Mouse (Mus musculus): ENCODE results near the gene Olfr583. TPM values are rescaled to one million over a fixed set of nuclear protein-coding genes. Genes with fewer than 3 reads are reported as not detected.

The Olfr583 gene
- total RNA-seq (2014; fragmentation: Nextera tagmentation) = not detected in 2 replicates
- total RNA-seq (2017) = 0.11 and 0.29 TPM in 2 replicates
- not detected in 2 replicates for polyA plus RNA-seq (2012)

DNA sequence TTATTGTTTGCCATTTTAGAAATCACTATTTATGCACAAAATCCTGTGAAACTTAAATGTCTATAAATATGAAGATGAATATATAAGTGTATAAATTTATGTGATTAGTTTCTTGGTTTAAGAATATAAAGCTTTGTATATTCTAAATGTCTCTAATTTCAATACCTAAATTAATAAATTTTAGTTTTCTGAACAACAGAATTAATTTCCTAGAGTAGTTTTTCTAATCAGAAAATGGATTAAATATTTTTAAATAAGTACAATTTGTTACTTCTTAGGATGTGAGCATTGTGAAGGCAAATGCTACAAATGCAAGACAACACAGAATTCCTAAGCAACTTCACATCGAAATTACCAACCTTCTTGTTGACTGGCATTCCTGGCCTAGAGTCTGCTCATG is at the start of gene Olfr583:
Olfr583 (plus strand) TSS at position 301 of the 400 bp plus-strand sequence.
- ATAC-seq (ENCODE audit: extremely low read depth, insufficient number of reproducible peaks, low FRiP score, poor library complexity, severe bottlenecking) = no peak
- DNase-seq (ENCODE audit: low spot score) = no peak
- no peak for TF ChIP-seq GATA1 (IDR thresholded peaks at IDR 0.05; ENCODE audit: borderline replicate concordance, low read length)
- TF ChIP-seq POLR2AphosphoS5 (IDR thresholded peaks at IDR 0.05; ENCODE audit: insufficient replicate concordance, low read depth, low read length) = no peak
- TF ChIP-seq GATA2 (IDR thresholded peaks at IDR 0.05; ENCODE audit: borderline replicate concordance, low read depth, low read length) = no peak
- no peak for TF ChIP-seq CTCF (IDR thresholded peaks at IDR 0.05; ENCODE audit: low read depth, low read length)
- TF ChIP-seq TAL1 (conservative IDR thresholded peaks at IDR 0.05; ENCODE audit: low read depth, low read length) = no peak

DNA sequence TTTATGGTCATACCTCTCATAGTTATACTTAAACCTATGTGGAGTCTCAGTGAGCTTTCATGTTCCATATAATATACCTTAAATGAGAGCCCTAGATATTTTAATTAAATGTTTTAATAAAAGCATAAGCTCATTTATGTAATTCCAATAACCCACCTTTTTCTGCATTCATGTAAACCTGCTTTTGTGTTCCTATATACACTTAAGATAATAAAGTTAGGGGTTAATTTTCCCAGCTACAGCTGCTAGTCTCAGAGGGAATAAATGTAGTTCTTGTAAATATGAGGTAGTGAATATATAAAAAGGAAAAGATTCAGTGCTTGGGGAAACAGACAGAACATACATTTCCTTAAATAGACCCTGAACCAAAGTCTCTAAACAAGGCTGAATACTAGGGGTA is 13.4 kb upstream of the Olfr583 start, which contains the start of gene Olfr582:
Olfr582 (plus strand) TSS at position 301 of the 400 bp plus-strand sequence.
- no peaks in the 10 kb centered on the region for H3K4me1 ChIP-seq (ENCODE audit: insufficient read depth, low read depth, low read length)
- ATAC-seq (ENCODE audit: extremely low read depth, insufficient number of reproducible peaks, low FRiP score, poor library complexity, severe bottlenecking) (no peak), DNase-seq (ENCODE audit: low spot score) (no peak)
- H3K4me3 ChIP-seq (ENCODE audit: low read depth, low read length) = no peak within 1 kb of the TSS
- H3K9me3 ChIP-seq (replicated peaks) = no peaks in the 10 kb centered on the region
- no peaks in the 10 kb centered on the region for H3K36me3 ChIP-seq (replicated peaks)
- H3K27me3 ChIP-seq (ENCODE audit: insufficient read depth, low read length) = no peaks in the 10 kb centered on the region
- no peak for TF ChIP-seq CTCF (IDR thresholded peaks at IDR 0.05; ENCODE audit: low read depth, low read length)
- TF ChIP-seq TAL1 (conservative IDR thresholded peaks at IDR 0.05; ENCODE audit: low read depth, low read length) = no peak
- no peak for TF ChIP-seq POLR2AphosphoS5 (IDR thresholded peaks at IDR 0.05; ENCODE audit: insufficient replicate concordance, low read depth, low read length)
- TF ChIP-seq GATA2 (IDR thresholded peaks at IDR 0.05; ENCODE audit: borderline replicate concordance, low read depth, low read length) = no peak
- TF ChIP-seq GATA1 (IDR thresholded peaks at IDR 0.05; ENCODE audit: borderline replicate concordance, low read length) = no peak

More for the DNA sequence above, at the start of gene Olfr583:
- H3K4me3 ChIP-seq (ENCODE audit: low read depth, low read length) = no peak within 1 kb of the TSS
- no peaks in the 10 kb centered on the region for H3K36me3 ChIP-seq (replicated peaks)
- no peaks in the 10 kb centered on the region for H3K27me3 ChIP-seq (ENCODE audit: insufficient read depth, low read length)
- no peaks in the 10 kb centered on the region for H3K4me1 ChIP-seq (ENCODE audit: insufficient read depth, low read depth, low read length)
- no peaks in the 10 kb centered on the region for H3K9me3 ChIP-seq (replicated peaks)

DNA sequence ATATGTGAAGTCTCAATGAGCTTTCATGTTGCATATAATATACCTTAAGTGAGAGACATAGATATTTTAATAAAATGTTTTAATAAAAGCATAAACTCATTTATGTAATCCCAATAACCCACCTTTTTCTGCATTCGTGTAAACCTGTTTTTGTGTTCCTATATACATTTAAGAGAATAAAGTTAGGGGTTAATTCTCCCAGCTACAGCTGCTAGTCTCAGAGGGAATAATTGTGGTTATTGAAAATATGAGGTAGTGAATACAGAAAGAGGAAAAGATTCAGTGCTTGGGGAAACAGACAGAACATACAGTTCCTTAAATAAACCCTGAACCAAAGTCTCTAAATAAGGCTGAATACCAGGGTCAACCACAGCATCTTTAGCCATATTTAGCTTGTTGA is 30.5 kb downstream of the Olfr583 start, which contains the start of gene Olfr584:
Olfr584 (plus strand) TSS at position 301 of the 400 bp plus-strand sequence.
- DNase-seq (ENCODE audit: low spot score) (no peak), ATAC-seq (ENCODE audit: extremely low read depth, insufficient number of reproducible peaks, low FRiP score, poor library complexity, severe bottlenecking) (no peak)
- Histone ChIP-seq H3K36me3 (replicated peaks) (no peaks in the 10 kb centered on the region), H3K9me3 (replicated peaks) (no peaks in the 10 kb centered on the region), H3K4me1 (ENCODE audit: insufficient read depth, low read depth, low read length) (no peaks in the 10 kb centered on the region), H3K27me3 (ENCODE audit: insufficient read depth, low read length) (no peaks in the 10 kb centered on the region), H3K4me3 (ENCODE audit: low read depth, low read length) (no peak within 1 kb of the TSS)
- TF ChIP-seq GATA2 (IDR thresholded peaks at IDR 0.05; ENCODE audit: borderline replicate concordance, low read depth, low read length) (no peak), TAL1 (conservative IDR thresholded peaks at IDR 0.05; ENCODE audit: low read depth, low read length) (no peak), GATA1 (IDR thresholded peaks at IDR 0.05; ENCODE audit: borderline replicate concordance, low read length) (no peak), POLR2AphosphoS5 (IDR thresholded peaks at IDR 0.05; ENCODE audit: insufficient replicate concordance, low read depth, low read length) (no peak)

GRCm38 (mm10) chr7:103097420-103097819 is 46.3 kb downstream of the Olfr583 start, which contains the start of gene Olfr585:
Gene Olfr585, plus strand, starts transcription at chr7:103097720.
- Histone ChIP-seq H3K27me3 (ENCODE audit: insufficient read depth, low read length) (no peaks in the 10 kb centered on the region), H3K4me1 (ENCODE audit: insufficient read depth, low read depth, low read length) (no peaks in the 10 kb centered on the region), H3K4me3 (ENCODE audit: low read depth, low read length) (no peak within 1 kb of the TSS), H3K9me3 (replicated peaks) (no peaks in the 10 kb centered on the region), H3K36me3 (replicated peaks) (no peaks in the 10 kb centered on the region)
- ATAC-seq (ENCODE audit: extremely low read depth, insufficient number of reproducible peaks, low FRiP score, poor library complexity, severe bottlenecking) = no peak
- TF ChIP-seq POLR2AphosphoS5 (IDR thresholded peaks at IDR 0.05; ENCODE audit: insufficient replicate concordance, low read depth, low read length) = no peak
- TF ChIP-seq TAL1 (conservative IDR thresholded peaks at IDR 0.05; ENCODE audit: low read depth, low read length) = no peak
- no peak for TF ChIP-seq GATA2 (IDR thresholded peaks at IDR 0.05; ENCODE audit: borderline replicate concordance, low read depth, low read length)
- TF ChIP-seq GATA1 (IDR thresholded peaks at IDR 0.05; ENCODE audit: borderline replicate concordance, low read length) = no peak
- no peak for TF ChIP-seq CTCF (IDR thresholded peaks at IDR 0.05; ENCODE audit: low read depth, low read length)
- no peak for DNase-seq (ENCODE audit: low spot score)

Other genes starting within 250 kb of the Olfr583 start
Only the 20 nearest of the 24 such genes appear.
- not detected in 2 replicates for gene Olfr569, start 160.4 kb upstream of the Olfr583 start, total RNA-seq (2014; fragmentation: Nextera tagmentation)
- 0.06 and 0.16 TPM in 2 replicates for gene Olfr569, start 160.4 kb upstream of the Olfr583 start, total RNA-seq (2017)
- not detected in 2 replicates for gene Olfr569, start 160.4 kb upstream of the Olfr583 start, polyA plus RNA-seq (2012)
- gene Olfr570, start 156.7 kb upstream of the Olfr583 start, total RNA-seq (2014; fragmentation: Nextera tagmentation) = not detected in 2 replicates
- not detected in 2 replicates for gene Olfr570, start 156.7 kb upstream of the Olfr583 start, total RNA-seq (2017)
- gene Olfr570, start 156.7 kb upstream of the Olfr583 start, polyA plus RNA-seq (2012) = not detected in 2 replicates
- gene Olfr571, start 133.8 kb upstream of the Olfr583 start, total RNA-seq (2014; fragmentation: Nextera tagmentation) = 0.15 TPM in 1 of 2 replicates, not detected in the other
- 0.11 and 0.12 TPM in 2 replicates for gene Olfr571, start 133.8 kb upstream of the Olfr583 start, total RNA-seq (2017)
- not detected in 2 replicates for gene Olfr571, start 133.8 kb upstream of the Olfr583 start, polyA plus RNA-seq (2012)
- not detected in 2 replicates for gene Olfr572, start 126.9 kb upstream of the Olfr583 start, total RNA-seq (2014; fragmentation: Nextera tagmentation)
- 0.22 TPM in 1 of 2 replicates, not detected in the other for gene Olfr572, start 126.9 kb upstream of the Olfr583 start, total RNA-seq (2017)
- gene Olfr572, start 126.9 kb upstream of the Olfr583 start, polyA plus RNA-seq (2012) = not detected in 2 replicates
- not detected in 2 replicates for gene Olfr573-ps1, start 108.7 kb upstream of the Olfr583 start, total RNA-seq (2014; fragmentation: Nextera tagmentation)
- not detected in 2 replicates for gene Olfr573-ps1, start 108.7 kb upstream of the Olfr583 start, total RNA-seq (2017)
- not detected in 2 replicates for gene Olfr573-ps1, start 108.7 kb upstream of the Olfr583 start, polyA plus RNA-seq (2012)
- gene Olfr574, start 102.8 kb upstream of the Olfr583 start, total RNA-seq (2014; fragmentation: Nextera tagmentation) = not detected in 2 replicates
- gene Olfr574, start 102.8 kb upstream of the Olfr583 start, total RNA-seq (2017) = 0.17 TPM in 1 of 2 replicates, not detected in the other
- gene Olfr574, start 102.8 kb upstream of the Olfr583 start, polyA plus RNA-seq (2012) = not detected in 2 replicates
- gene Olfr575, start 92.5 kb upstream of the Olfr583 start, total RNA-seq (2014; fragmentation: Nextera tagmentation) = not detected in 2 replicates
- 0.11 TPM in 1 of 2 replicates, not detected in the other for gene Olfr575, start 92.5 kb upstream of the Olfr583 start, total RNA-seq (2017)
- gene Olfr575, start 92.5 kb upstream of the Olfr583 start, polyA plus RNA-seq (2012) = not detected in 2 replicates
- not detected in 2 replicates for gene Olfr576, start 88.6 kb upstream of the Olfr583 start, total RNA-seq (2014; fragmentation: Nextera tagmentation)
- gene Olfr576, start 88.6 kb upstream of the Olfr583 start, total RNA-seq (2017) = 0.06 TPM in 1 of 2 replicates, not detected in the other
- not detected in 2 replicates for gene Olfr576, start 88.6 kb upstream of the Olfr583 start, polyA plus RNA-seq (2012)
- not detected in 2 replicates for gene Olfr577, start 75.4 kb upstream of the Olfr583 start, total RNA-seq (2014; fragmentation: Nextera tagmentation)
- 0.05 TPM in 1 of 2 replicates, not detected in the other for gene Olfr577, start 75.4 kb upstream of the Olfr583 start, total RNA-seq (2017)
- not detected in 2 replicates for gene Olfr577, start 75.4 kb upstream of the Olfr583 start, polyA plus RNA-seq (2012)
- gene Olfr578, start 62.0 kb upstream of the Olfr583 start, total RNA-seq (2014; fragmentation: Nextera tagmentation) = not detected in 2 replicates
- 0.05 TPM in 1 of 2 replicates, not detected in the other for gene Olfr578, start 62.0 kb upstream of the Olfr583 start, total RNA-seq (2017)
- gene Olfr578, start 62.0 kb upstream of the Olfr583 start, polyA plus RNA-seq (2012) = not detected in 2 replicates
- gene Olfr582, start 13.3 kb upstream of the Olfr583 start, total RNA-seq (2014; fragmentation: Nextera tagmentation) = not detected in 2 replicates
- 0.16 TPM in 1 of 2 replicates, not detected in the other for gene Olfr582, start 13.3 kb upstream of the Olfr583 start, total RNA-seq (2017)
- gene Olfr582, start 13.3 kb upstream of the Olfr583 start, polyA plus RNA-seq (2012) = not detected in 2 replicates
- not detected in 2 replicates for gene Olfr584, start 30.6 kb downstream of the Olfr583 start, total RNA-seq (2014; fragmentation: Nextera tagmentation)
- 0.06 and 0.16 TPM in 2 replicates for gene Olfr584, start 30.6 kb downstream of the Olfr583 start, total RNA-seq (2017)
- gene Olfr584, start 30.6 kb downstream of the Olfr583 start, polyA plus RNA-seq (2012) = not detected in 2 replicates
- not detected in 2 replicates for gene Olfr585, start 46.4 kb downstream of the Olfr583 start, total RNA-seq (2014; fragmentation: Nextera tagmentation)
- gene Olfr585, start 46.4 kb downstream of the Olfr583 start, total RNA-seq (2017) = not detected in 2 replicates
- gene Olfr585, start 46.4 kb downstream of the Olfr583 start, polyA plus RNA-seq (2012) = not detected in 2 replicates
- not detected in 2 replicates for gene Olfr586, start 74.3 kb downstream of the Olfr583 start, total RNA-seq (2014; fragmentation: Nextera tagmentation)
- 0.06 and 0.22 TPM in 2 replicates for gene Olfr586, start 74.3 kb downstream of the Olfr583 start, total RNA-seq (2017)
- gene Olfr586, start 74.3 kb downstream of the Olfr583 start, polyA plus RNA-seq (2012) = not detected in 2 replicates
- gene Olfr588-ps1, start 89.6 kb downstream of the Olfr583 start, total RNA-seq (2014; fragmentation: Nextera tagmentation) = not detected in 2 replicates
- gene Olfr588-ps1, start 89.6 kb downstream of the Olfr583 start, total RNA-seq (2017) = 0.05 and 0.06 TPM in 2 replicates
- not detected in 2 replicates for gene Olfr588-ps1, start 89.6 kb downstream of the Olfr583 start, polyA plus RNA-seq (2012)
- gene Olfr589, start 105.1 kb downstream of the Olfr583 start, total RNA-seq (2014; fragmentation: Nextera tagmentation) = not detected in 2 replicates
- 0.11 TPM in 1 of 2 replicates, not detected in the other for gene Olfr589, start 105.1 kb downstream of the Olfr583 start, total RNA-seq (2017)
- not detected in 2 replicates for gene Olfr589, start 105.1 kb downstream of the Olfr583 start, polyA plus RNA-seq (2012)
- gene Olfr591, start 127.0 kb downstream of the Olfr583 start, total RNA-seq (2014; fragmentation: Nextera tagmentation) = not detected in 2 replicates
- 0.05 TPM in 1 of 2 replicates, not detected in the other for gene Olfr591, start 127.0 kb downstream of the Olfr583 start, total RNA-seq (2017)
- not detected in 2 replicates for gene Olfr591, start 127.0 kb downstream of the Olfr583 start, polyA plus RNA-seq (2012)
- not detected in 2 replicates for gene Olfr592, start 133.5 kb downstream of the Olfr583 start, total RNA-seq (2014; fragmentation: Nextera tagmentation)
- gene Olfr592, start 133.5 kb downstream of the Olfr583 start, total RNA-seq (2017) = 0.06 and 0.11 TPM in 2 replicates
- gene Olfr592, start 133.5 kb downstream of the Olfr583 start, polyA plus RNA-seq (2012) = not detected in 2 replicates
- gene Olfr593, start 160.6 kb downstream of the Olfr583 start, total RNA-seq (2014; fragmentation: Nextera tagmentation) = not detected in 2 replicates
- gene Olfr593, start 160.6 kb downstream of the Olfr583 start, total RNA-seq (2017) = 0.27 and 0.35 TPM in 2 replicates
- gene Olfr593, start 160.6 kb downstream of the Olfr583 start, polyA plus RNA-seq (2012) = not detected in 2 replicates
- gene Olfr594, start 165.7 kb downstream of the Olfr583 start, total RNA-seq (2014; fragmentation: Nextera tagmentation) = not detected in 2 replicates
- 0.11 TPM in 1 of 2 replicates, not detected in the other for gene Olfr594, start 165.7 kb downstream of the Olfr583 start, total RNA-seq (2017)
- not detected in 2 replicates for gene Olfr594, start 165.7 kb downstream of the Olfr583 start, polyA plus RNA-seq (2012)

Measured in G1E (cell line).